Mouse (Mus musculus) central nervous system, embryonic 11.5 days (tissue): ENCODE measurements around the gene Cct8l1. TPM values are rescaled to one million over a fixed set of nuclear protein-coding genes. Genes with fewer than 3 reads are reported as not detected.

Source experiments
- polyA plus RNA-seq: library from polyadenylated mRNA; depleted of rRNA; stranded (reverse); fragments of >200 nt; gene quantifications from 2 replicates; pipeline ENCODE4 v1.2.3, GENCODE M21; 2012; rRNA removed

Cct8l1 gene
- polyA plus RNA-seq = not detected in 2 replicates

DNA sequence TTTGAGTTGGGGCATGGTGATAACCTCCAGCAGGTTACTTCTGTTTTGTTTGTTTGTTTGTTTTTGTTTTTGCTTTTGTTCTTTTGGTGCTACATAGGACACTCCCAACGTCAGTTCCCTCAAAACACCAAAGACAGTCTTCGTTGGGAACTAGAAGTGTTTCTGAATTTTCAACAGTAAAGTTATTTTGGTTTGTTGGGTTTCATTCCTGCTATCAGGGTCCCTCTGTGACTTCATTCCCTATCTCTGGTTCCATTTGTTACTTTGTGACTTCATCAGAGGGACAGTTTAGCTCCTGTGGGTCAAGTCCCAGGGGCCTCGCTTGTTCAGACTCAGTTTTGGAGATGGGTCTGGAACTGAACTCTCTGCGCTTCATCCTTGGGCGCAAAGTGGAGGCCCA, at the start of gene Cct8l1:
Cct8l1 (plus strand) TSS at position 301 of the 400 bp plus-strand sequence.

DNA sequence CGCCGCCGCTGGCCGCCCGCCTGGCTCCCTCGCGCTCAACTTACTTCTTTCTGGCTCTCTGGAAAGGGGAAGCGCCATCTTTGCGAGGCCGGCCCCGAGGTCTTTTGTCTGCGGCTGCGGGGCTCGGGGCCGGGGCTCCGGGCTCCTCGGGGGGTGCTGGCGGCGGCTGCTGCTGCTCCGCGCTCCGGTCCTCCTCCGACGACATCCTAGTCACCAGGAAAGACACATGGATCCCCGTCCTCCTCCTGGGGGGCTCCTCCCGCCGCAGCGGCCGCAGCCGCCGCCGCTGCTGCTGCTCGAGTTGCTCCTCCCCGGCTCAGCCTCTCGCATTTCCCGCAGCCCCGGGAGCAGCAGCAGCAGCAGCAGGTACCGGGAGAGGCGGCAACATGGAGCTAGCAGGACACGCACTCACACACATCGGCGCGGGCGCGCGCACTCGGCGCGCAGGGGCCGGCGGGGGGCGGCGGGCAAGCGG, 17.5 kb upstream of the Cct8l1 start, which contains the start of gene Kmt2c:
Kmt2c (minus strand) TSS at position 438 of the 475 bp plus-strand sequence.

Other genes starting within 250 kb of the Cct8l1 start
- gene Kmt2c, start 17.3 kb upstream of the Cct8l1 start, polyA plus RNA-seq = 29.6 and 34.0 TPM in 2 replicates
- gene Xrcc2, start 189.8 kb downstream of the Cct8l1 start, polyA plus RNA-seq = 13.3 and 17.8 TPM in 2 replicates
- 4.6 and 5.7 TPM in 2 replicates for gene Actr3b, start 243.9 kb downstream of the Cct8l1 start, polyA plus RNA-seq